Mouse (Mus musculus) CH12.LX (cell line): ENCODE data around the gene Clk2. TPM values are rescaled to one million over a fixed set of nuclear protein-coding genes. Genes with fewer than 3 reads are reported as not detected.

Source experiments
- DNase-seq: peaks from one replicate; pipeline ENCODE4 v3.0.0-alpha.2; 2013; ENCODE audit errors: extremely low read depth
- H3K27ac ChIP-seq: 2 replicates; pipeline ENCODE4 v1.5.1; 2012; ENCODE audit warnings: low read depth, mild to moderate bottlenecking, control low read depth, moderate library complexity; ENCODE audit not compliant: insufficient read depth
- H3K27me3 ChIP-seq: replicated peaks from 2 replicates; pipeline ENCODE3; 2012; ENCODE audit warnings: inconsistent platforms
- H3K36me3 ChIP-seq, 2 experiments: replicated peaks in 1 of 2; 2 replicates each; pipeline versions ENCODE3 to v1.6.1; 2012; ENCODE audit warnings: inconsistent platforms in 1 of 2, low read length in 1 of 2, mild to moderate bottlenecking in 1 of 2, mixed read lengths in 1 of 2, moderate library complexity in 1 of 2; ENCODE audit not compliant: control insufficient read depth in 1 of 2, insufficient read depth in 1 of 2
- H3K4me1 ChIP-seq, 2 experiments: 2 replicates each; pipeline ENCODE4 v1.6.1; 2012; ENCODE audit warnings: inconsistent platforms in 1 of 2, moderate library complexity in 1 of 2; ENCODE audit not compliant: insufficient read depth in 2 of 2, control insufficient read depth in 1 of 2
- H3K4me2 ChIP-seq: 2 replicates; pipeline ENCODE4 v1.6.1; 2012; ENCODE audit warnings: low read depth, mild to moderate bottlenecking, control low read depth; ENCODE audit not compliant: poor library complexity, insufficient read depth, severe bottlenecking
- H3K4me3 ChIP-seq, 3 experiments: fragments of 150-350 bp in 1 of 3; sonication (generic) in 1 of 3; replicated peaks in 1 of 3; 2 replicates each; pipeline versions ENCODE3 to v1.5.1; 2011 to 2012; ENCODE audit warnings: low read depth in 2 of 3, low read length in 2 of 3, mild to moderate bottlenecking in 2 of 3, moderate library complexity in 2 of 3, control low read depth in 1 of 3, improper control_type of control experiment in 1 of 3, inconsistent platforms in 1 of 3, mixed read lengths in 1 of 3; ENCODE audit not compliant: poor library complexity in 1 of 3
- H3K79me2 ChIP-seq: replicated peaks from 2 replicates; pipeline ENCODE4 v1.6.1; 2012; ENCODE audit warnings: mild to moderate bottlenecking, moderate library complexity; ENCODE audit not compliant: control insufficient read depth, poor library complexity, insufficient read depth, severe bottlenecking; ENCODE audit errors: extremely low read depth
- H3K9ac ChIP-seq: 2 replicates; pipeline ENCODE4 v1.6.1; 2012; ENCODE audit warnings: low read depth, mild to moderate bottlenecking, control low read depth, moderate library complexity; ENCODE audit not compliant: insufficient read depth
- H3K9me3 ChIP-seq: replicated peaks from 2 replicates; pipeline ENCODE3; 2012; ENCODE audit warnings: low read length, inconsistent platforms, mixed read lengths
- BHLHE40 ChIP-seq: IDR thresholded peaks from 2 replicates; pipeline ENCODE4 v1.6.1; 2011; ENCODE audit warnings: mild to moderate bottlenecking, low read depth, low read length, improper control_type of control experiment
- E2F4 ChIP-seq: IDR thresholded peaks from 2 replicates; pipeline ENCODE4 v1.6.1; 2011; ENCODE audit warnings: low read depth, low read length, improper control_type of control experiment; ENCODE audit not compliant: insufficient replicate concordance
- ELF1 ChIP-seq: IDR thresholded peaks from 2 replicates; pipeline ENCODE4 v1.6.1; 2014; ENCODE audit warnings: low read depth, mild to moderate bottlenecking, inconsistent platforms, low read length, improper control_type of control experiment
- EP300 ChIP-seq: IDR thresholded peaks from 2 replicates; pipeline ENCODE4 v1.6.1; 2011; ENCODE audit warnings: low read length, improper control_type of control experiment
- ETS1 ChIP-seq: conservative IDR thresholded peaks from 2 replicates; pipeline ENCODE4 v1.6.1; 2012; ENCODE audit warnings: low read depth, mild to moderate bottlenecking, inconsistent platforms, low read length, improper control_type of control experiment, moderate library complexity
- GABPA ChIP-seq: IDR thresholded peaks from 2 replicates; pipeline ENCODE4 v1.6.1; 2012; ENCODE audit warnings: low read depth, low read length, improper control_type of control experiment, inconsistent platforms; ENCODE audit not compliant: insufficient replicate concordance
- HCFC1 ChIP-seq: IDR thresholded peaks from 2 replicates; pipeline ENCODE4 v1.6.1; 2012; ENCODE audit warnings: low read depth, mild to moderate bottlenecking, inconsistent platforms, low read length, improper control_type of control experiment
- KAT2A ChIP-seq: IDR thresholded peaks from 2 replicates; pipeline ENCODE4 v1.6.1; 2012; ENCODE audit warnings: low read length, improper control_type of control experiment, inconsistent platforms; ENCODE audit not compliant: insufficient replicate concordance
- MAFK ChIP-seq: IDR thresholded peaks from 2 replicates; pipeline ENCODE4 v1.6.1; 2011; ENCODE audit warnings: low read length, improper control_type of control experiment; ENCODE audit not compliant: insufficient replicate concordance
- MAZ ChIP-seq: IDR thresholded peaks from 2 replicates; pipeline ENCODE4 v1.6.1; 2012; ENCODE audit warnings: low read depth, mild to moderate bottlenecking, inconsistent platforms, low read length, improper control_type of control experiment, moderate library complexity
- MEF2A ChIP-seq: IDR thresholded peaks from 2 replicates; pipeline ENCODE4 v1.6.1; 2014; ENCODE audit warnings: low read depth, mild to moderate bottlenecking, inconsistent platforms, low read length, improper control_type of control experiment, borderline replicate concordance
- MYC ChIP-seq: IDR thresholded peaks from 2 replicates; pipeline ENCODE4 v1.6.1; 2011; ENCODE audit warnings: low read depth, mild to moderate bottlenecking, improper control_type of control experiment, low read length
- NELFE ChIP-seq: IDR thresholded peaks from 2 replicates; pipeline ENCODE4 v1.6.1; 2011; ENCODE audit warnings: low read depth, low read length, improper control_type of control experiment
- NRF1 ChIP-seq: IDR thresholded peaks from 2 replicates; pipeline ENCODE4 v1.6.1; 2014; ENCODE audit warnings: low read depth, mild to moderate bottlenecking, inconsistent platforms, low read length, improper control_type of control experiment, moderate library complexity
- PAX5 ChIP-seq: IDR thresholded peaks from 2 replicates; pipeline ENCODE4 v1.6.1; 2012; ENCODE audit warnings: low read length, inconsistent platforms, mixed read lengths
- POLR2A ChIP-seq: IDR thresholded peaks from 2 replicates; pipeline ENCODE4 v1.6.1; 2011; ENCODE audit warnings: low read depth, mild to moderate bottlenecking, improper control_type of control experiment, low read length
- RAD21 ChIP-seq: IDR thresholded peaks from 2 replicates; pipeline ENCODE4 v1.6.1; 2011; ENCODE audit warnings: low read depth, mild to moderate bottlenecking, low read length, improper control_type of control experiment, moderate library complexity
- TCF12 ChIP-seq: IDR thresholded peaks from 2 replicates; pipeline ENCODE4 v1.6.1; 2014; ENCODE audit warnings: low read depth, mild to moderate bottlenecking, inconsistent platforms, low read length, improper control_type of control experiment
- UBTF ChIP-seq: IDR thresholded peaks from 2 replicates; pipeline ENCODE4 v1.6.1; 2012; ENCODE audit warnings: low read depth, mild to moderate bottlenecking, inconsistent platforms, low read length, improper control_type of control experiment, moderate library complexity
- ZC3H11A ChIP-seq: IDR thresholded peaks from 2 replicates; pipeline ENCODE4 v1.6.1; 2012; ENCODE audit warnings: low read depth, mild to moderate bottlenecking, inconsistent platforms, low read length, improper control_type of control experiment
- ZMIZ1 ChIP-seq: IDR thresholded peaks from 2 replicates; pipeline ENCODE4 v1.6.1; 2012; ENCODE audit warnings: low read depth, mild to moderate bottlenecking, inconsistent platforms, low read length, improper control_type of control experiment
- ZNF384 ChIP-seq: IDR thresholded peaks from 2 replicates; pipeline ENCODE4 v1.6.1; 2012; ENCODE audit warnings: low read depth, low read length, improper control_type of control experiment, inconsistent platforms
- dilution Hi-C: fragments of 300-500 bp; cut with MboI; formaldehyde crosslinking; loops from 2 replicates; pipeline ENCODE4 v1.14.3; 2020; ENCODE audit warnings: low sequenced_read_pairs; ENCODE audit not compliant: extremely low pct_unique_long_range_greater_than_20kb, extremely low pct_ligation_motif_present
- in situ Hi-C: fragments of 300-500 bp; cut with MboI; formaldehyde crosslinking; loops from 3 replicates; pipeline ENCODE4 v1.14.3; 2019; ENCODE audit warnings: low sequenced_read_pairs, low pct_ligation_motif_present, low pct_unique_long_range_greater_than_20kb, mixed read lengths
- polyA plus RNA-seq: library from polyadenylated mRNA; unstranded; fragments of >175 nt; gene quantifications from 2 replicates; pipeline ENCODE4 v1.2.1, GENCODE M21; 2012; ENCODE audit warnings: low read depth; ENCODE audit not compliant: insufficient read length
- total RNA-seq, 2 experiments: library from RNA; depleted of rRNA; stranded (reverse); fragments of 300-350 nt in 1 of 2; fragments of >200 nt in 1 of 2; gene quantifications; 2 replicates each; pipeline ENCODE4 v1.2.3; 2012 to 2014

Clk2 gene
- total and polyA plus RNA-seq, 3 experiments, result 18.8 to 72.0 (median 29.9) TPM

- no peak for DNase-seq
- H3K4me2 ChIP-seq, result no peak overlapping the region
- dilution Hi-C loops, result no loop called here
- no peaks in the 10 kb centered on the region for H3K27me3 ChIP-seq
- no peak overlapping the region for H3K9ac ChIP-seq
- TF ChIP-seq ZNF384, result no peak
- H3K27ac ChIP-seq, result no peak overlapping the region
- H3K4me1 ChIP-seq, result peaks cover 0 to 4% of the 10 kb centered on the region in 2 experiments; a peak in 1 of 4 replicates
- no peaks in the 10 kb centered on the region for H3K79me2 ChIP-seq
- H3K4me3 ChIP-seq, result no peak overlapping the region
- H3K36me3 ChIP-seq, result peaks cover 0 to 57% of the 10 kb centered on the region in 2 experiments
- in situ Hi-C loops, result loop anchor here (5.0 kb wide), 1 partner anchor 35 kb away; no protein-coding TSS in a partner anchor
- no peaks in the 10 kb centered on the region for H3K9me3 ChIP-seq
These were observed 12.3 kb upstream of the Clk2 start for GRCm38 (mm10) chr3:89152084-89152835.

GRCm38 (mm10) chr3:89156951-89157350 is 7.6 kb upstream of the Clk2 start:
- dilution Hi-C loops, result no loop called here
- DNase-seq, result no peak
- H3K79me2 ChIP-seq, result no peaks in the 10 kb centered on the region
- no peaks in the 10 kb centered on the region for H3K9me3 ChIP-seq
- TF ChIP-seq E2F4 (no peak), EP300 (no peak)
- no peak overlapping the region for H3K9ac ChIP-seq
- H3K4me3 ChIP-seq, result no peak overlapping the region
- H3K36me3 ChIP-seq, result peaks cover 0 to 21% of the 10 kb centered on the region in 2 experiments
- H3K27ac ChIP-seq, result no peak overlapping the region
- in situ Hi-C loops, result loop anchor here (5.0 kb wide), 1 partner anchor 65 kb away; the partner anchor contains the start of gene Rusc1
- no peak overlapping the region for H3K4me2 ChIP-seq
- peaks cover 0 to 26% of the 10 kb centered on the region in 2 experiments; a peak in 3 of 4 replicates for H3K4me1 ChIP-seq
- no peaks in the 10 kb centered on the region for H3K27me3 ChIP-seq

- in situ Hi-C loops (loop anchor here (5.0 kb wide), 1 partner anchor 66 kb away; the partner anchor contains the start of gene Rusc1), dilution Hi-C loops (no loop called here)
- Histone ChIP-seq H3K4me1 (peaks cover 0 to 32% of the 10 kb centered on the region in 2 experiments; a peak in 3 of 4 replicates), H3K79me2 (no peaks in the 10 kb centered on the region), H3K27me3 (no peaks in the 10 kb centered on the region), H3K4me3 (no peak overlapping the region), H3K36me3 (peaks cover 0 to 11% of the 10 kb centered on the region in 2 experiments), H3K27ac (no peak overlapping the region), H3K4me2 (no peak overlapping the region), H3K9me3 (no peaks in the 10 kb centered on the region), H3K9ac (no peak overlapping the region)
- no peak for DNase-seq
- no peak for TF ChIP-seq MEF2A
- no peak for TF ChIP-seq NELFE
- no peak for TF ChIP-seq HCFC1
- TF ChIP-seq POLR2A, result no peak
- TF ChIP-seq TCF12, result no peak
- TF ChIP-seq ETS1, result no peak
- no peak for TF ChIP-seq ZMIZ1
- TF ChIP-seq MYC, result no peak
- TF ChIP-seq MAFK, result no peak
- no peak for TF ChIP-seq NRF1
- TF ChIP-seq KAT2A, result no peak
- TF ChIP-seq RAD21, result no peak
- no peak for TF ChIP-seq ZC3H11A
- TF ChIP-seq BHLHE40, result no peak
- no peak for TF ChIP-seq ZNF384
- TF ChIP-seq ELF1, result no peak
- TF ChIP-seq GABPA, result no peak
- no peak for TF ChIP-seq MAZ
- no peak for TF ChIP-seq PAX5
- TF ChIP-seq UBTF, result no peak
These were observed 5.9 kb upstream of the Clk2 start for GRCm38 (mm10) chr3:89158651-89159050.
